Mouse (Mus musculus) MEL-GATA-1-ER (cell line): ENCODE data around the gene Slc25a34.

Source experiments
- DNase-seq: peaks from one replicate; pipeline ENCODE4 v3.0.0-alpha.2; 2012; ENCODE audit warnings: low read depth; ENCODE audit errors: extremely low read depth

Slc25a34 gene

DNA sequence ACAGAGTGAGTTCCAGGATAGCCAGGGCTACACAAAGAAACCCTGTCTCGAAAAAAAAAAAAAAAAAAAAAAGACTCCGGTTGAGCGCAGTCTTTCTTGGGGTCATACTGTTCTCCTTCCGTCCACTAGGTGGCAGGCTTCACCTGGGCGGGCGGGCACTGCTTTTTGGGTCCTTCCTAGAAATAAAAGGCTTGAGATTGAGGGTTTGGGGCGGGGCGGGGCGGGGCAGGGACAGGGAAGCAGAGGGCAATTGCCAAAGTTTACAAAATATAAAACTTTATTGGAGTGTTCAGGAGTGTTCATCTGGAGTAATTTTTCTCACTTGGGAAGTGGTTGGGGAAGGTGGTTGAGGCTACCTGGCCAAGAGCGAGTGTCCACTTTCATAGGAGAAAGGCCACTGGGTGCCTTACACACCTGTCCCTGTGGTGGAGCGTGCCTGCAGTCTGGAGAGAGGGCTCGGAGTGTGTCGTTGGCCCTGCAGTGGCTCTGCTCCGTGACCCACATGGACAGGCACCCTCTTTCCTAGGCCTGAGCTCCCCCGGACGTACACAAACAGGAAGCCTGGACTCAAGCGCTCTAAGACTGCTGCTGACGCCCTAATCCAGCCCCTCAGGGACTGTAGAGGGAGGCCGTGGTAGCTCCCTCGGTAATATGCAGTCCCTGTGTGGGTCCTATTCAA, 4.9 kb downstream of the Slc25a34 start, which contains the start of gene Tmem82:
Gene Tmem82, minus strand, starts transcription at position 69 of the 679 bp plus-strand sequence.
- DNase-seq = peak; percentile 72

DNA sequence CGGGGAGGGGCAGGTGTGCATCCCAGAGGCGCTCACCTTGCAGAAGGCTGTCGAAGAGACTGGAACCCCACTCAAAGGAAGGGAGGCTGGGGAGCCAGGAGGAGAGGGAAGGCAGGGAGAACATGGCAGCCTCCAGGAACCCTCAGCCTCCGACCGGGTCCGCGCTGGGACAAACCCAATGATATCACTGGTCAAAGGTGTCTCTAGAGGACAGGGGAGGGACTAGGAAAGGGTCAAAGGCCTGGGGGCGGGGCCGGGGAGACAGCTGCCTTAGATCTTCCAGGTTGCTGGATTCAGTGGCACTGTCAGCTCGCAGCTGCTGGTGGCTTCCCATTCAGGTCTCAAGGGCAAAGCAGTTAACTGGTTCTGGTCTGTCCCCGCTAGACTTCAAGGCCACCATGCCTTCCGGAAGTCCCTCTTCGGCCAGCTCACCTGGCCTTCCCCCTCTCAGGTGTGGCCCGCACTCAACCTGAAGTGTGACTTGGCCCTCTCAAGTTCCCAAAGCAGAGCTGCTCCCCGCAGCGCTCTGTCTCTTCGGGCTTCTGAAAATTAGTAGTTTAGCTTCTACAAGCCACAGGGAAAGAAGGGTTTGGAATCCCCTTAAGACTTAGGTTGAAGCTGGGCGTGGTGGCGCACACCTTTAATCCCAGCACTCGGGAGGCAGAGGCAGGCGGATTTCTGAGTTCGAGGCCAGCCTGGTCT, 5.6 kb downstream of the Slc25a34 start:
- DNase-seq = no peak

DNA sequence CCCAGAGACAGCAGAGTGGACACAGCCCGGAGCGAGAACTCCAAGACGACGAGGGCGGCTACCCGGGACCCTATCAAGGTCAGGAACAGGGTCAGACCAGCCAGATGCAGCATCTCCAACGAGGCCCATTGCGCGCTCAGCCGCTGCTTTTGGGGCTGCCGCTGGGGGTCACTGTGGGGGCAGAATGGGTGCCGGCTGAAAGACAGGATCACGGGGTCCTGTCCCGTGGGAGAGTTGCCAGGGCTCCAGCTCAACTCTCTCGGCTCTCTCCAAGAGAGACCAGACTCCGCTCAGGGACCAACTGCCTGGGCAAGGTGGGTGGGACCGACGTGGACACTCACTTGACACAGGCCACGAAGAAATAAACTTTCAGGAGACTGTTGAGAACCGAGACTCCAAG, 6.3 kb downstream of the Slc25a34 start:
- DNase-seq = peak; percentile 28

DNA sequence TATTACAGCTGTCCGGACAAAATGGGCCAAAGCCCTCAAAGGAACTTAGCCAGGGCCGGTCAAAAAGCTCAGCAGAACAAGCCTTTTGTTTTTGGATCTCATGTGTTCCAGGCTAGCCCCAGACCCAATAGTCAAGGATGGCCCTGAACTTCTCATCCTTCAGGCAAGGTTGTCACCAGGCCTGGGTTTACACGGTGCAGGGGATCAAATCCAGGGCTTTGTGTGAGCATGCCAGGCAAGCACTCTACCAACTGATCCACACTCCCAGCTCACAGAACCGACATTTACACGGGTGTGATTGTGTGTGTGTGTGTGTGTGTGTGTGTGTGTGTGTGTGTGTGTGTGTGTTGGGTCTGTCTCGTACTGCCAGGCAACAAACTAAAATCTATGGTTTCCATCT, 6.8 kb downstream of the Slc25a34 start:
- DNase-seq = no peak

DNA sequence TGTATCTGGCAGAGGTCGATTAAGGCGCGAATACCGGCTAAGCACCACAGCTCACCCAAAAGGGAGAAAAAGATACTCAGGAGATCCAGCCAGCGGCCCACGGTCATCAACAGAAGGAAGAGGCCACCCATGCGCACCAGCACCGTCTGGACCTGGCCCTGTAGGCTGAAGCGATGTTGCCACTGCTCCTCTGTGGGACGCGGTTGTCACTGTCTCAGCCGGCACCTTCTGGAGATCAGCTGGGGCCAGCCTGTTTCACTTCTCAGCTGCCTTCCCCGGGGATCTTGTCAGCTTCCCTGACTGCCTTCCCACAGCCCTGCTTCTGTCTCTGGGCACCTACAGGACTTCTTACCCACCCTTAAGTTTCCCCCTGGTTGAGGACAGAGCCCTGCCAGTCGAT, 8.7 kb downstream of the Slc25a34 start:
- DNase-seq = no peak

DNA sequence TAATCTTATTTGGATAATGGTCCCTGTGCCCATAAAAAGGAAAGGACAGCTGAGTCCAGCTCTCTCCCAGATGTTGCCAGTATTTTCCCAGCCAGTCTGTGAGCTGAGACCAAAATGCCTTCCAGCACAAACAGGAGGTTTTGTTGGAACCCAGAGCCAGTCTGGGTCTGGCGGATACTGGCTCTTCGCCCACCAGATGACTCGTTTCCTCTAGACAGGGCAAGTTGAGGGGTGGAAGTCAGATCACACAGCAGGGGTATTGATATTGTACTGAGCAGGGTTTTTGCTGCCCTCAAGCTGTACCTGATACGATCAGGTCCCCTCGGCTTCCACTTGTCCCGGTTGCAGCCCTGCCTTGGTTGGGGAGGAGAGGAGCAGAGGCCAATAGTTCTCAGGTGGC, 14.1 kb downstream of the Slc25a34 start:
- DNase-seq = no peak

DNA sequence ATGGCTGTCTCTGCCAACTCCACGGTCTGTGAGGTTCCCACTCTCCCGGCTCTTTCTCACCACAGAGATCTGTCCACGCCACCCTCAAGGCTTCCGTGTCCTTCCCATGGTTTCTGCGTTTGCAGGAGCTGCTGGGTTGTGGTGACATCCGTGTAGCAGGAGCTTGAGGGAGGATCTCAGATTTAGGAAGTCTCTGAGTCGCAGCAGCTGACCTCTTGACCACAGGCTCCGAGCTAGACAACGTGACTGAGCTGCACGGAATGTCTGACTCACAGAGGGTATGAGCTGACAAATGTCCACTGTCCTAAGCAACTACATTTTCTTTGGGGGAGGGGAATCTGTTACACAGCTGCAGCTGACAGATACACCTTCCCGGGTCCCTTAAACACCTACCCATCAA, 17.8 kb downstream of the Slc25a34 start, which contains the start of gene Fblim1:
Gene Fblim1, minus strand, starts transcription at position 236 of the 400 bp plus-strand sequence.
- DNase-seq = no peak

DNA sequence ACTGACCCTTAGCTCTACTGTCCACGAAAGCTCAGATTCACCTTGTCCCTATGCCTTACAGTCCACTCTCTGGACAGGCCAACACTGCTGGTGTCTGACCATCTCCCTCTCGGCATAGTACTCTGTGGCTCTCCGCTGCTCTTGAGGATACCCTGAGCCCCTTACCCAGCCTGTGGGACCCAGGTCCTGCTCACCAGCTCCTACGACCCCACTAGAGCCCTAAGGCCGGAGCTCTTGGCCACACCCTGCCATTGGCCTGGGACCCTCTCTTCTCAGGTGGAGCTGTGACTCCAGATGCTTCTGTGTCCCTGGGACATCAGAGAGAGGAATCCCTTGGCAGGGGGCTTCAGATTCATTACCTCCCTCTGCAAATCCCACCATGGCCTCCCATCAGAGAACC, 18.2 kb downstream of the Slc25a34 start:
- no peak for DNase-seq

DNA sequence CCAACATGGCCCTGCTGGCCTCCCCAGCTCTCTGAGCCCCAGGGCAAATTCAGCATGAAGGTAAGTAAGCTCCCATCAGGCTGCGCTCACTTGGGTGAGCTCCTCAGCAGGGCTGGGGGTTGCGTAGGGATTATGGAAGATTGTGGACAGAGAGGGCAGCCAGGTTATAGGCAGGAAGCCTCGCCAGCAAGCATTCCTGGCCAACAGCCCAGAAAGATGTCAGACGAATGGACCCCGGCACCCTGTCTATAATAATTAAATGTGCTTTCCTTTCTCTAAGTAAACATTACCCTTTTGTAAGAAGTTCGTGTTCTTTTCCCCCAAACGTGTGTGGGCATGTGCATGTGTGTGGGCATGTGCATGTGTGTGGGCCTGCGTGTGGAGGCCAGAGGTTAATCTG, 19.1 kb downstream of the Slc25a34 start:
- no peak for DNase-seq

DNA sequence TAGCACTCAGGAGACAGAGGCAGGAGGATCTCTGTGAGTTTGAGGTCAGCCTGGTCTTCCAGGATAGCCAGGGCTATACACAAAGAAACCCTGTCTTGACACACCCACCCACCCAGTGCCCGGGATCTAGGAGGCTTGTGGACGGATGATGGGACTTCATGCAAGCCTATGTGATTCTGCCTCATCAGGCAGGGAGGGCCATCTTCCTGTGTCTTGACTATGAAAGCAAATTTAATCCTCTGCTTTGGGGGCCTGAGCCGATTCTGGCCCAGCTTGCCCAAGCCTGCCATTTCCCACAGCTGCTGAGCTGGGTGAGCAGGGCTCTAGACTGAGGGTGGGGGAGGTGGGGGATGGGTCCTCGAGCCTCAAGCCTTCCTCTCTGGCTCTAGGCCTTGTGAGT, 19.7 kb downstream of the Slc25a34 start:
- DNase-seq = no peak

DNA sequence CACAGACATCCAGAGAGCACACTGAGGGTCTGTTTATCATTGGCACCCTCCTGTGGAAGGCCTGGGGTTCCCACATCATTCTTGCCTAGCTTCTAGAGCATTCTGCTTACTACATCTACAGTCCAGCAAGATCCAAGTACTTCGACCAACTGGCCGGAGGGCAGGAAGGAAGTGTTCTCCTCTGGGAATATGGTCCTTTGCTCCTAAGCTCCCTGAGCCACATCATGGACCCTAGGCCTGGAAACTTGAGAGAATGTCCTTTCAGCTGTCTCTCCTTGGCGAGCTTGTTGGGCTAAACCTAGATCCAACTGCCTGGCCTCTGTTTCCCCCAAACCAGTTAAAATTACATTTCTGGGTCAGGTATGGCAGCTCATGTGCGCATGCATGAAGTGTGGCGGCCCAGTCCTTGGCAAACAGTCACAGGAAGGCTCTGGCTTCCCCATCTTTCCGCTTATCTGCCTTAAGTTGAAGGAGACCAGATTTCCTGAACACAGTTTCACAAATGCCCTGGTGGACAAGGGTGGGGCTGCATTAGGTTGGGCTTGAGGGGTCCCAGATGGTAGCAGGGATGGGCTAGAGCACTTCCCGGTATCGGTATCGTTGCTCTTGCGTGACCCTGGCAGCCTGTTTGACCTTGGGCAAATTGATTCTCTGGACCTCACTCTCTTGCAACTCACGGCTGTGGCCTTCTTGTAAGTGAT, 20.9 kb downstream of the Slc25a34 start:
- DNase-seq = no peak

DNA sequence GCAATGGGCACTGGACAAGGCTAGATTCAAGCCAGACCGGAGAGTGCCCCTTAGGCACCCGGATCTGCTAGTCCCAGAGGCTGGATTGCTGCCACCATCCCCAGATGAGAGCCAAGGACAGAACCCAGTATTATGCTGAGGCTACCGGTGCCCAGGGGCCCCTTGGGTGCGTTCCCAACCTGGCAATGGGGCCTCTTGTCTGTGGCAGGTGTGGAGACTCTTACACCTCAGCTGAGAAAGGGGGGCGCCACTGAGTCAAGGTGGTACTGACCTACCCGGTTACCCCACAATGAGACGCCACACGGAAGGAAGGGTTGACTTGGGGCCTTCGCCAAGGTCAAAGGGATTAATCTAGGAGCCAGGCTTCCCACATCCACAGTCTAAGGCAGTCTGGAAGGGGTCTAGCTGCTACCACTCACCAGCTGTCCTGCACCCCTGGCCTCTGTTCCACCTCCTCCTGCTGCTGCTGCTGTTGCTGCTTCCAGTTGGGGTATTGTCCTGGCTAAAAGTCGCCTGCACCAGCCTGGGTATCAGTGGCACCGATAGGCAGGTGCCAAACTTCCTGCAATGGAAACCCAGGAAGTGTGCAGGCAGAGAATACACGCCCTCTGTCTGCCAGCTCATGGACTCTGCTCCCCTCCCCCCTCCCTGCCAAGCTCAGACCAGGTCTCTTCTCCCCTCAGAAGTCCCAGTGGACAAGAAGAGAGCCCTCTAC, 22.3 kb downstream of the Slc25a34 start:
- DNase-seq = no peak

DNA sequence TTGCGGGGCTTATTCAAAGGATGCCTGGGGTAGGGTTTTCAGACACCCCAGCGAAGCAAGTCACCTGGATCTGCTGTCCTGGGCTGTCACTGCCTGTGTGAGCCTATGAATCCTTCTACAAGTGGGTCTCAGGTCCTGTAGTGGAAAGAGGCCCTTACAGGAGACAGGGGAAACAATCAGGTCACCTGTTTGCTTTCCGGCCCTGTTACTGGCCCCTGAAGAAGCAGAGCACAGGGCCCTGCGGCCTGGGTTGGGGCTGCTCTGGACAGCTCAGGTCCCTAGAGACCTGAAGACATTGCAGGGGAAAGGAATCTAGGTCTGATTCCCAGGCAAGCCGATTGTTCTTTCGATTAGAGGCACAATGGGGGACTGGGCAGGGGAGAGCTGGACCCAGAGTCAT, 23.3 kb downstream of the Slc25a34 start:
- DNase-seq = no peak

DNA sequence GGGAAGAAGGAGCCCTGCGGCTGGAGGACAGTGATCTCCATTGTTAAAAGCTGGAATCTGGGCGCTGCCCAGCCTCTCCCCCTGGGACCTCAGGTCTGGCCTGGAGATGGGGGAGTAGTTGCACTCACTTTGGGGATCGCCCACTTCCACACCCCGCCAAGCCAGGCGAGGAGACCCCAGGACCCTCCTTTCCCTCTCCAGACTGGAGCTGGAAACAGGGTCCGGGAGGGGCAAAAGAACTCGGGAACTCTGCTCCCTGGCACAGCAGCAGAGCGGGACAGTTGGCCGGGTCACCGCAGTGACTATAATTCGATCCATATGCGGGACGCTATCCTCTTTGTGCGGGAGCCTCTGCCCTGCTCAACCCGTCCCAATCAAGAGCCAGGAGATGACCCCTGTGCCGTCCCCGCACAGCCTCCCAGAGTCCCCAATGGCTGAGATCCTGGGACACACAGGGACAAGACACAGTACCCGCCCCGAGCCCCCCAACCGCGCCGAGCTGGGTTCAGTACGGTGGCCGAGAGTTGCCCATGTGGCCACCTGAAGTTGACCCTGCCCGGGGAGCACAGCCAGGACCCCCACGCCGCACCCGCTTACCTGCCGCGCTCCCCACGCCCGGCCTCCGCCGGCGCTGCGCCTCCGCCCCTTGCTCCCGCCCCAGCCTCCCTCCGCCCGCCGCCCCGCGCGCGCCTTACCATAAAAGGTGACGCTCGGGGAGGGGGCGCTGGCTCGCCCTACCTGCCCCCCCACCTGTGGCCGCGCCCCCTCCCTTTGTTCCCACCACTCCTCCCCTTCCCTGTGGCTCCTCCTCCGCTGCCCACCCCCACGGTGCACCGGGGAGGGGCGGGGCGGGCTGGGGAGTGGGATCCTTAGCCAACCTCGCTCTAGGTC, 24.1 kb downstream of the Slc25a34 start:
- no peak for DNase-seq

DNA sequence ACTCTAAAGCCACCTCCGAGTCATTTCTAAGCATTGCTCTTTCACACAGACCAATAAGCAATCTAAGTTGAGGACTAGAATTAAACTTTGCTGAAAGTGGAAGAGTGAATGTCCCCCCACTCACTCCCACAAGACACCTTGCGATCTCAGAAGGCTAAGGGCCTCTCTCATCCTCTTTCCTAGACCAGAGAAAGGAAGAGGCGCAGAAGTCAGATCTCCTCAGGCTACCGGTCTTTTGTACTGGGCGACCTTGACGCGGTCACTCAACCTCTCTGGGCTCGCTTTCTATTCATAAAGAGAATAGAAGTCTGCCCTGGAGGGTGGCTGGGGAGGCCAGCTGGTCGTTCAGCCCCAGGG, 24.7 kb downstream of the Slc25a34 start:
- DNase-seq = no peak

DNA sequence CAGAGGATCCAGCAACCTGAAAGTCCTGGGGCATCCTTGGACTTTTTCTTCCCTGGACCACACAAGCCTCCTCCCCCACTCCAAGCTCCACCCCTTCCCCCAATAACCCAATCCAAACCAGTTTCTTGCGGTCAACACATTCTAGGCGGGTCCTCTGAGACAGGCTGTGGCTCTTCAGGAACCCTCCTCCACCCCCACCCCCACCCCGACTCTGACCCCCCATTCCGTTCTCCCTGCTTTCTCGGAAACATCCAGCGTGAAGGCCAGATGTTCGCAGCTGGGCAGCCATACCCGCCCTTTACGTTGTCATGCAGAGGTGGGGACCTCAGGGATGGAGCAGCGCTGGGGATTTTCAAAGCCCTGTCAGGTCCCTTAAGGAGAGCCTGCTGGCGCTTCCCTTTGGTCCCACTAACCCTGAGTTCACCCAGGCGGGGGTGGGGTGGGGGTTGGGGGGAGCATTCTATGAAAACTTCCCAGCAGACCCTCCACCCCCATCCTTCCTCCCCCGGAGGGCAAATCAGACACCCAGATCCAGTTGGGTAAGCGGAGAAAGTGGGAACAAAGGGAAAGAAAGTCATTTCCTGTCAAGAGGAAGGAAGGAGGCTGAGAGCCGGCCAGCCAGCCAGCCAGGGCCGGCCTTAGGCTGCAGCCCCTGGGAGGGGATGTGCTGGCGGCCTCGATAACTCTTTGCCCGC, 25.3 kb downstream of the Slc25a34 start:
- no peak for DNase-seq

DNA sequence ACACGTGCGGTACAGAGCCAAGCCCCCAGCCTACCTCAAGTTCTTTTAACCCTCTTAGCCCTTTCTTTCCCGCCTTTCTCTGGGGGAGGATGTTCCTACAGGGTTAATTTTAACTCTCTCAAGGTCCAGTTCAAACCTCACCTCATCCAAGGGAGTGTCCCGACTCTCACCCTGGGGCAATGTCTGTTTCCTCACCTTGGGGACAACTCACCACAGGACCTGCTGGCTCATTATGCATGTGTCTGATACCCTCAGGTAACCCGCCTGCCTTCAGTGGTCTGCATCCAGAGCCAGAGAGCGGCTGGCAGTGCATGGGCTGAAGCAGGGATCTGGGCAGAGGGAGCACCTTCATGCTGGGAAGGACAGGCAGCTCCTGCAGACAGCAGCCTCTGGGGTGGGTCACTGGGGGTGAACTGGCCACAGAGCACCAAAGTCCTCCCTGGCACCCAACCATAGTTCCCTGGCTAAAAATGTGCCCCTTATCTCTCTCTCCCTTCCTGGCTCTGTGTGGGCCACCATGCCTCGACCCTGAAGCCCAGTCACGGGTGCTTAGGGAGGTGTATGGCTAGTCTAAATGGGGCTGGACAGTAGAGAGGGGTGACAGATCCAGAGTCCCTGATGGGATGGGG, 26.8 kb downstream of the Slc25a34 start:
- DNase-seq = no peak

DNA sequence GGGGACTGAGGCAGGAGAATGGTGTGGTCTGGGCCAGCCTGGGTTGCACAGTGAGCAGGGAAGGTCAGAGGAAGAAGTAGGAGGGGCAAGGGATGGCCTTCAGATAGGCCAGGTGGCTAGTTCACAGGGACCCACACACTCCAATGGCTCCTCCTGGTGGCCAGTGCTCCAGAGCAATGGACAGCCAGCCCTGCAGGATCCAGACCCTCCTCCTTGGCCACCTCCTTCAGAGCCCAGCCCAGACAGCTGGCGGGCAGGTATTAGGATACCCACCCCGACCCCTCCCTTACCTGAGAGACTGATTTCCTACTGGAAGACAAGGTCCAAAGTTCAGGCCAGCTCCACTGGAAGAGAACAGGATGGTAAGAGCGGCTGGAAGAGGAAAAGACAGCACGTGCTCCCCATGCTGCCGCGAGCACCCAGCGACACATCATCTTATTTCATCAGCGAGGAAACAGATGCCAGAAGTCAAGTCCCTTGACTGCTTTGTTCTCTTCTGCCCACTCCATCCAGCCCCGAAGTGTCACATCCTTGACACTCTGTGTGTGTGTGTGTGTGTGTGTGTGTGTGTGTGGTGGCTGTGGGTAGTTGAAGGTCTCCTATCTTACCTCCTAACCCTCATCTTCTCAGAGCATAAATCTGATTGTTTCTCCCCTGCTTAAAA, 27.9 kb downstream of the Slc25a34 start:
- no peak for DNase-seq

DNA sequence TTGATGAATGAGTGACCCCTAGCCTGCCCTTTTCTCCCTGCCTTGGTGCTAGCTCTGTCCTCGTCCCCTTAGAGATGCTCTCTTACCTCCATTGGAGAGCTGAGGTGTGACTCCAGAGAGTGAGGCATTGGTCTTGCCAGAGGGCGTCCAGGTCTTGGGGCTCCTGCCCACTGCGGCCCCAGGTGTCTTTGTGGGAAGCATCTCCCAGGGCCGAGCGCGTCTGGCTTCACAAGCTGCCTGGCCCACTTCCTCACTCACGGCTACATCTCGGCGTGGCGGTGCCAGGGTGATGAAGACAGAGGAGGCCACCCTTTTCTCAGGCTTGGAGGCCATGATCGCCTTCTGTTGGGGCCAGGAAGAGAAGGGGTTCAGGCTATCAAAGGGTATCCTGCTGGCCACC, 28.5 kb downstream of the Slc25a34 start:
- DNase-seq = no peak
